Mouse (Mus musculus) cerebellum, adult 9-11 months (tissue): ENCODE data around the gene Tusc1.

Experiments
- DNase-seq: peaks from one replicate; pipeline ENCODE4 v3.0.0; 2022

Tusc1 gene

GRCm38 (mm10) chr4:93335118-93336003, at the start of gene Tusc1:
Gene Tusc1, minus strand, starts transcription at chr4:93335511.
- peak; percentile 85 for DNase-seq

DNA sequence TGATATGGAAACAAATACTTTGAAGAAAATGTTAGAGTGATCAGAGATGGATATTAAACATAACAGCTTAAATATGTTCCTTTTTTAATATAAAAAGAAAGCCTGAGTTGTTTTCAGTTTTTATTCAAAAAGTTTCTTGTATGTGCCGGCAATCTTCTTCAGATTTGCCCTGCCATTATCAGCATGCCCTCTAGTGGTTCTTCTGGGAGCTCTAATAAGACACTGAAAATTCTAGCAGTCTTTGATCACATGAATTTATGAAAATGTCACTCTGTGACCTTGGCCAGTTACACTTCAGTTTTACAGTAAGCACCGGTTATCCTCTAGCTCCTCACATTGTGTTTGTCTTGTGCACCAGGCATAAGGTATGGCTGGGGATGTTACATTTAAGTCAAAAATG, 17.6 kb upstream of the Tusc1 start:
- DNase-seq: no peak

DNA sequence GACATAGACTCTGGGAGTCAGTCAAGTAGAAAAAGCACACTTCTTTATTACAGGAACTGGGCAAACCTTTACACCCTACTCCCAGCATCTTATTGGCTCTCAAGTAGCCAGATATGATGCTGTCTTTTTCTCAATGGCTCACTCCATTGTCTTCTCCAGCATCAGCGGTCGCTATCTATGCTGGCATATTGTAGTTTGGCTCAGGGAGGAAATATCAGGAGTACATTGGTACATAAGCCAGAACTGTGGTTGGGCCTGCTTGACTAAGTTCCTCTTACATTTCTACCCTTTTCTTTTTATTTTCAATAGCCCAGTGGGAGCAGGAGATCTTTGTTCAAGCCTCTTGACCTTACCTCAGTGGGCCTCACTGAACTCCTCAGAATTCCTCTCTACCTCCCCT, 9.0 kb upstream of the Tusc1 start:
- no peak for DNase-seq

GRCm38 (mm10) chr4:93341568-93341967, 6.3 kb upstream of the Tusc1 start:
- DNase-seq: no peak

DNA sequence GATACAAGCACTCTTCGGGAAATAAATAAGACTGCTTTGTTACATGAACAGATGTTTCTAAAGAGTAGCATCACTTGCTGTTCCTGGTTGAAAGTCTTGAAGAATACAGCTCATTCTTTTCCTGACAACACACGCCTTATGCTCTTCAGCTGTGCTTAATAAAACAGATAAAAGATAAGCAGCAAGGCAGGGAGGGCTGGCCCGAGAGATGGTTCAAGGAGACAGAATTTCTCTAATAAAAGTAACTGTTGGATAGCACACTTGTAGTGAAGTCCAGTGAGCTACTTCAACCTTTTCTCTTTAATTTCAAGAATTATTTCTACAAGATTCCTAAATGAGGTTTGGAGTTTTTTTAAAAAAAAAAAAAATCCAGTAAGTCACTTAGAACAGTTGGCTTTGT, 2.7 kb upstream of the Tusc1 start:
- no peak for DNase-seq

DNA sequence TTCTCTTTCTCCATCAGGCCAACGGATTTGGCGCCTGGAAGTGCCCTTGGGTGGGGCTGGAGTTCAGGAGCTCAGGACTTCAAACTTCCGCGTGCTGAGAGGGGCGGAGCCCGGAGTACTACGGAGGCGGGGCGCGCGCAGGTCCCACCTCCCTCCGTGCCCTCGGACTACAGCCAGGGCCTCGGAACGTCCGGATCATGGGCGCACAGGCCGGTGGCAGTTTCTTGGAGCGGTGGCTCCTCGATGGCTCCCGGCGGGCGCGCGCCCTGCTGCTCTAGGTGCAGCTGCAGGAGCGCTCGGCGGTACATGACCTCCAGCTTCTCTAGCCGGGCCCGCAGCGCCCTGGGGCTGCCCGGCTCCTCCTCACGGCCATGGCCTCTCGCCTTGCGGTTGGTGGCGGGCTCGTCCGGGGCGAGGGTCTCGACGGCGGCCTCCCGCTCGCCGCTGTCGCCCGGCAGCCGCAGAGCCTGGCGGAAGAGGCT, 634 bp downstream of the Tusc1 start:
- peak; percentile 87 for DNase-seq

- no peak for DNase-seq
Observed at GRCm38 (mm10) chr4:93307486-93307885, 27.8 kb downstream of the Tusc1 start.

GRCm38 (mm10) chr4:93286065-93286464, 49.2 kb downstream of the Tusc1 start:
- DNase-seq: no peak
